Comparison of ENCODE assay signal across 20 mouse cellular contexts in the genomic region with DNA sequence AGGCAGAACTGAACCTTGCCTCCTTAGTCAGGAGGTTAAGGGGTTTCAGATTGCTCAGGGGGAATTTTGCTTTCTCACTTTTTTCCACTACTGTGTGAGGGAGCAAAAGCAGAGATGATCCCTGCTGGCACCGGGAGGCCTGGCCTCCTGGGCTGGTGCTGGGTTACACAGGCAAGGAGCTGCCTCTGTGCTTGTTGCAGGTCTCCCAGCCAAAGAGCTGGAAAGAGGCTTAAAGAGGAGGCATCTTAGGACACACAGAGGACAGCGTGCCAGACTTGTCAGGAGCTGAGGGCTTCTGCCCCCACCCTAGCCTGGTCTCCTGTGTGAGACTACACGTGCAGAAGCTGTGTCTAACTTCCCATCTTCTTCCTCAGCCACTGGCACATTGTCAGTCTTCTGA. TPM values are rescaled to one million over a fixed set of nuclear protein-coding genes. Genes with fewer than 3 reads are reported as not detected.
DNase-seq lines count a peak whose midpoint lies in the region; ATAC-seq and TF ChIP-seq lines count a peak whose summit lies in the region.
"Had no signal": no experiment of that assay in that cellular context is flagged by ENCODE, and none has a peak within 500 bp of the region (broad histone marks: within the 10 kb centered on the region; RNA-seq: fewer than 3 reads in every experiment).

No protein-coding gene starts in this region.

- H3K4me1 ChIP-seq in forebrain, embryonic 14.5 days (ENCODE audit: control insufficient read depth, insufficient read depth, low read length): peaks cover 10% of the 10 kb centered on the region; the same call in 1 of the 2 replicates
- peaks cover 24% of the 10 kb centered on the region; the same call in 1 of the 2 replicates for H3K4me1 ChIP-seq in forebrain, embryonic 15.5 days
- H3K4me1 ChIP-seq in heart, embryonic 13.5 days: peaks cover 70% of the 10 kb centered on the region
- H3K4me1 ChIP-seq in midbrain, embryonic 10.5 days: peaks cover 20% of the 10 kb centered on the region
- H3K4me1 ChIP-seq in midbrain, postnatal 0 days (ENCODE audit: insufficient read depth, low read length): no peaks in the 10 kb centered on the region
- H3K4me1 ChIP-seq: liver, embryonic 13.5 days; stomach, embryonic 15.5 days had no signal

- ATAC-seq in forebrain, embryonic 14.5 days: peak; percentile 30; the same call in 1 of the 2 replicates
- no peak for ATAC-seq in forebrain, embryonic 15.5 days (replicated peaks)
- ATAC-seq in heart, embryonic 13.5 days (ENCODE audit: extremely low read depth, insufficient number of reproducible peaks, low FRiP score, low TSS enrichment): no peak
- ATAC-seq in midbrain, postnatal 0 days (ENCODE audit: low FRiP score): no peak
- ATAC-seq: lung, postnatal 0 days had no signal

- H3K4me2 ChIP-seq in forebrain, embryonic 14.5 days (ENCODE audit: low read length): no peak overlapping the region
- H3K4me2 ChIP-seq in forebrain, embryonic 15.5 days (replicated peaks): no peak overlapping the region
- H3K4me2 ChIP-seq in heart, embryonic 13.5 days: no peak overlapping the region
- H3K4me2 ChIP-seq in midbrain, postnatal 0 days (ENCODE audit: low read depth, low read length, poor library complexity, severe bottlenecking): no peak overlapping the region
- H3K4me2 ChIP-seq: heart, embryonic 15.5 days; liver, embryonic 13.5 days; stomach, embryonic 15.5 days had no signal

- H3K27ac ChIP-seq in forebrain, embryonic 14.5 days (ENCODE audit: low read depth, low read length): peak overlapping the region; percentile 33; the same call in 1 of the 2 replicates
- no peak overlapping the region for H3K27ac ChIP-seq in forebrain, embryonic 15.5 days (replicated peaks)
- no peak overlapping the region; the same call in 1 of the 2 replicates for H3K27ac ChIP-seq in heart, embryonic 13.5 days (replicated peaks)
- H3K27ac ChIP-seq in midbrain, embryonic 10.5 days (replicated peaks): 0 out of 2 replicates have a peak overlapping the region, but pooled peaks have one; percentile 28
- no peak overlapping the region for H3K27ac ChIP-seq in midbrain, postnatal 0 days (ENCODE audit: low read depth, low read length)
- H3K27ac ChIP-seq: heart, embryonic 15.5 days; liver, embryonic 13.5 days; stomach, embryonic 15.5 days had no signal

- no peak overlapping the region for H3K4me3 ChIP-seq in forebrain, embryonic 14.5 days (ENCODE audit: low read depth, low read length)
- H3K4me3 ChIP-seq in forebrain, embryonic 15.5 days: no peak overlapping the region
- H3K4me3 ChIP-seq in heart, embryonic 13.5 days: no peak overlapping the region
- no peak overlapping the region for H3K4me3 ChIP-seq in midbrain, embryonic 10.5 days
- H3K4me3 ChIP-seq in midbrain, postnatal 0 days (ENCODE audit: low read depth, low read length): no peak overlapping the region
- H3K4me3 ChIP-seq: erythroblast, embryonic 14.5 days; heart, embryonic 15.5 days; liver, embryonic 13.5 days; stomach, embryonic 15.5 days had no signal

- no peaks in the 10 kb centered on the region for H3K36me3 ChIP-seq in forebrain, embryonic 14.5 days (ENCODE audit: control insufficient read depth, insufficient read depth, low read length)
- no peaks in the 10 kb centered on the region for H3K36me3 ChIP-seq in forebrain, embryonic 15.5 days
- H3K36me3 ChIP-seq in heart, embryonic 13.5 days: peaks cover 18% of the 10 kb centered on the region
- no peaks in the 10 kb centered on the region for H3K36me3 ChIP-seq in midbrain, embryonic 10.5 days
- no peaks in the 10 kb centered on the region for H3K36me3 ChIP-seq in midbrain, postnatal 0 days (ENCODE audit: insufficient read depth, low read length)
- H3K36me3 ChIP-seq: heart, embryonic 15.5 days; liver, embryonic 13.5 days; stomach, embryonic 15.5 days had no signal

- no peak for DNase-seq in forebrain, embryonic 14.5 days (ENCODE audit: low spot score)
- DNase-seq in heart, postnatal 4 days: no peak
- no peak for DNase-seq in midbrain, embryonic 10.5 days (ENCODE audit: low spot score)
- DNase-seq in midbrain, postnatal 0 days (ENCODE audit: low spot score): no peak
- no peak for DNase-seq in thymus, postnatal 25 days
- DNase-seq in liver: no peak
- DNase-seq: adrenal gland, adult 2 months; cerebellum, adult 11 months; cerebellum, postnatal 36 days; left cerebral cortex, postnatal 4 days; liver, embryonic 13.5 days; midbrain, embryonic 14.5 days; right cerebral cortex, adult 18-20 months; thymus, adult 2 months had no signal

- no peaks in the 10 kb centered on the region for H3K27me3 ChIP-seq in forebrain, embryonic 14.5 days (replicated peaks; ENCODE audit: control insufficient read depth, insufficient read depth, low read length)
- H3K27me3 ChIP-seq in forebrain, embryonic 15.5 days: no peaks in the 10 kb centered on the region
- H3K27me3 ChIP-seq in heart, embryonic 13.5 days (replicated peaks): no peaks in the 10 kb centered on the region
- H3K27me3 ChIP-seq in midbrain, embryonic 10.5 days (ENCODE audit: low read depth, poor library complexity, severe bottlenecking): 0 out of 2 replicates have a peak, but pooled peaks cover 3% of the 10 kb centered on the region
- no peaks in the 10 kb centered on the region for H3K27me3 ChIP-seq in midbrain, postnatal 0 days (ENCODE audit: insufficient read depth, low read length)
- H3K27me3 ChIP-seq: heart, embryonic 15.5 days; liver, embryonic 13.5 days; stomach, embryonic 15.5 days had no signal

- no peaks in the 10 kb centered on the region for H3K9me3 ChIP-seq in forebrain, embryonic 14.5 days (replicated peaks; ENCODE audit: control insufficient read depth, low read length)
- no peaks in the 10 kb centered on the region for H3K9me3 ChIP-seq in forebrain, embryonic 15.5 days
- H3K9me3 ChIP-seq in heart, embryonic 13.5 days: no peaks in the 10 kb centered on the region
- H3K9me3 ChIP-seq in midbrain, embryonic 10.5 days (replicated peaks): no peaks in the 10 kb centered on the region
- no peaks in the 10 kb centered on the region for H3K9me3 ChIP-seq in midbrain, postnatal 0 days (ENCODE audit: low read length)
- H3K9me3 ChIP-seq: heart, embryonic 15.5 days; liver, embryonic 13.5 days; stomach, embryonic 15.5 days had no signal

- no peak overlapping the region for H3K9ac ChIP-seq in forebrain, embryonic 14.5 days (ENCODE audit: low read length)
- H3K9ac ChIP-seq in forebrain, embryonic 15.5 days (replicated peaks): no peak overlapping the region
- peak overlapping the region; percentile 48; the same call in 1 of the 2 replicates for H3K9ac ChIP-seq in heart, embryonic 13.5 days
- H3K9ac ChIP-seq in midbrain, postnatal 0 days (replicated peaks; ENCODE audit: low read length, poor library complexity, severe bottlenecking): no peak overlapping the region
- H3K9ac ChIP-seq: heart, embryonic 15.5 days; liver, embryonic 13.5 days; stomach, embryonic 15.5 days had no signal

- no peak for TF ChIP-seq CTCF in midbrain, postnatal 0 days (IDR thresholded peaks at IDR 0.05)

- 43% methylated on average over 3 of the region's 3 CpGs for WGBS in forebrain, embryonic 14.5 days
- WGBS in forebrain, embryonic 15.5 days: 41% methylated on average over 3 of the region's 3 CpGs
- 43% methylated on average over 3 of the region's 3 CpGs for WGBS in heart, embryonic 13.5 days
- WGBS in midbrain, embryonic 10.5 days: 73% methylated on average over 3 of the region's 3 CpGs
- WGBS in midbrain, postnatal 0 days: 47% methylated on average over 3 of the region's 3 CpGs

RNA-seq across cellular contexts. Expression of a gene that starts 15.3 kb away (rescaled TPM):
- polyA plus RNA-seq in forebrain, embryonic 14.5 days (2014; fragmentation: Nextera tagmentation; extraction: Ambion mirVana): 7.9 and 13.8 TPM in 2 replicates
- polyA plus RNA-seq in forebrain, embryonic 15.5 days (2015; fragmentation: Nextera tagmentation; extraction: Ambion mirVana): 15.8 and 16.9 TPM in 2 replicates
- polyA plus RNA-seq in heart, embryonic 13.5 days (2015; fragmentation: Nextera tagmentation; extraction: Ambion mirVana): 65.6 and 69.3 TPM in 2 replicates
- 100 to 1,000 TPM; 139 to 143 TPM for total RNA-seq in heart, postnatal 4 days (2021)
- polyA plus RNA-seq in midbrain, embryonic 10.5 days (2016; fragmentation: Nextera tagmentation; extraction: Ambion mirVana): 21.2 and 25.7 TPM in 2 replicates
- total RNA-seq in midbrain, postnatal 0 days (2014; rRNA removed): 105 and 133 TPM in 2 replicates
- polyA plus RNA-seq in midbrain, postnatal 0 days (2015; fragmentation: Nextera tagmentation; extraction: Ambion mirVana): 39.1 and 47.3 TPM in 2 replicates

Comparison
In these comparisons a context has a peak if more than half of its experiments do, and no peak if none do; other contexts are left out.
1. H3K27ac ChIP-seq: peak in forebrain, embryonic 14.5 days (single experiment) and midbrain, embryonic 10.5 days (single experiment); none in forebrain, embryonic 15.5 days (single experiment), heart, embryonic 13.5 days (single experiment) and midbrain, postnatal 0 days (single experiment).